ENCODE assay signal across 15 mouse cellular contexts in the genomic region with DNA sequence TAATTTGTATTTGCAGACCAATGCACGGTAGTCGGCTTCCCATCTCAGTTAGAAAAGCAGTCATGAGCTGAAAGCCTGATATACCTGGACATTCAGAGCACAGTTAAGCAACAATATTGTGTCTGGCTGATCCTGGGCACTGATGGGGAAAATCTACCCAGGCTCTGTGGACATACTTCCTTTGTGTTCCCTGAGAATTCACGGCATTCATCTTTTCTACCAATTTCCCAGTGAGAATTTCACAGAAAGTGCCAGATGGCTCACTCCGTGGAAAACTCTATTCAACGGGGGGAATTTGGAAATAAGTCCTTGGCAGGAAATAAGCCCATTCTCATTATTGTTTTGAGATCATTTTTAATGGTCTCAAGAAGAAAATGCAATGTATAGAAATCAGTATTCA.
"Had no signal": no experiment of that assay in that cellular context is flagged by ENCODE, and none has a peak within 500 bp of the region (broad histone marks: within the 10 kb centered on the region; RNA-seq: fewer than 3 reads in every experiment).

No protein-coding gene starts in this region.

- H3K4me3 ChIP-seq: limb, embryonic 15.5 days; liver, embryonic 12.5 days; midbrain, embryonic 10.5 days; midbrain, embryonic 15.5 days; stomach, embryonic 15.5 days had no signal

- H3K27me3 ChIP-seq: limb, embryonic 15.5 days; liver, embryonic 12.5 days; midbrain, embryonic 15.5 days; stomach, embryonic 15.5 days had no signal

- H3K36me3 ChIP-seq: limb, embryonic 15.5 days; liver, embryonic 12.5 days; midbrain, embryonic 10.5 days; midbrain, embryonic 15.5 days; stomach, embryonic 15.5 days had no signal

- ATAC-seq: liver, embryonic 12.5 days; midbrain, embryonic 15.5 days had no signal

- H3K9ac ChIP-seq: limb, embryonic 15.5 days; liver, embryonic 12.5 days; lung, embryonic 14.5 days; midbrain, embryonic 15.5 days; stomach, embryonic 15.5 days had no signal

- H3K4me2 ChIP-seq: limb, embryonic 15.5 days; liver, embryonic 12.5 days; lung, embryonic 14.5 days; midbrain, embryonic 15.5 days; stomach, embryonic 15.5 days had no signal

- H3K9me3 ChIP-seq: limb, embryonic 15.5 days; liver, embryonic 12.5 days; midbrain, embryonic 10.5 days; midbrain, embryonic 15.5 days; stomach, embryonic 15.5 days had no signal

- H3K27ac ChIP-seq: kidney, postnatal 0 days; limb, embryonic 15.5 days; liver, embryonic 12.5 days; midbrain, embryonic 10.5 days; midbrain, embryonic 15.5 days; stomach, embryonic 15.5 days had no signal

- H3K4me1 ChIP-seq: limb, embryonic 15.5 days; liver, embryonic 12.5 days; midbrain, embryonic 10.5 days; midbrain, embryonic 15.5 days; stomach, embryonic 15.5 days had no signal

- DNase-seq: kidney, adult 8-10 months; kidney, postnatal 36 days; layer of hippocampus, postnatal 36 days; lung, embryonic 14.5 days; lung, postnatal 10 days; lung, postnatal 4 days; right cerebral cortex, postnatal 14 days; thymus, adult 2 months; thymus, postnatal 25 days had no signal
